Mouse (Mus musculus) large intestine, adult 2 months (tissue): ENCODE measurements around the gene Psme3. TPM values are rescaled to one million over a fixed set of nuclear protein-coding genes. Genes with fewer than 3 reads are reported as not detected.

Experiments
- DNase-seq: peaks from one replicate; pipeline ENCODE4 v3.0.0-alpha.2; 2012; ENCODE audit warnings: low read depth, low spot score
- WGBS: fragments of 180-500 bp; shearing (Covaris S2); methylation state at CpG from one replicate; pipeline ENCODE4 v1.1.7; 2018; 5-methylcytosine and 5-hydroxymethylcytosine counted together
- polyA plus RNA-seq: library from polyadenylated mRNA; depleted of rRNA; stranded (reverse); fragments of >200 nt; gene quantifications from 2 replicates; pipeline ENCODE4 v1.2.3, GENCODE M21; 2012; rRNA removed

Psme3 gene
- polyA plus RNA-seq, 1 experiment = 52.4 TPM

- 66% methylated on average over 7 of the region's 7 CpGs for WGBS
- no peak for DNase-seq
Measured at GRCm38 (mm10) chr11:101348774-101349173, 32.8 kb downstream of the Psme3 start.

DNA sequence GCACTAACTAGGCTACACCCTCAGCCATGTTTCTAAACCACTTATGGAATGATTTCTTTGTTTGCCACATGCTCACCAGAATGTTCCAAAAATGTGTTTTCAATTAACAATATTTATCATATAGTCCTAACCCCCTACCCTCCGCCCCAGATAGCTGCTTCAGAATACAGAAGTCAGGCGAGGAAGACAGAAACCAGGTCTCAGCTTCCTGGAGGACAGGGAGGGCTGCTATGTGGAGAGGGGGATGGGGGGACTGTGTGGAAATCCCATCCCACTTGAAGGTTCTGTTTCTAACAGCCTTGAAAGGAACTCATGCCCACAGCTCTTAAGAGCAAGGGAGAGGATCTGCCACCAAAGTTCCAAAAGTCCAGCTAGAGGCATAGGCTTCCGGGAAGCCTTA, 33.2 kb downstream of the Psme3 start:
- 83% methylated on average over 3 of the region's 3 CpGs for WGBS
- DNase-seq = no peak

DNA sequence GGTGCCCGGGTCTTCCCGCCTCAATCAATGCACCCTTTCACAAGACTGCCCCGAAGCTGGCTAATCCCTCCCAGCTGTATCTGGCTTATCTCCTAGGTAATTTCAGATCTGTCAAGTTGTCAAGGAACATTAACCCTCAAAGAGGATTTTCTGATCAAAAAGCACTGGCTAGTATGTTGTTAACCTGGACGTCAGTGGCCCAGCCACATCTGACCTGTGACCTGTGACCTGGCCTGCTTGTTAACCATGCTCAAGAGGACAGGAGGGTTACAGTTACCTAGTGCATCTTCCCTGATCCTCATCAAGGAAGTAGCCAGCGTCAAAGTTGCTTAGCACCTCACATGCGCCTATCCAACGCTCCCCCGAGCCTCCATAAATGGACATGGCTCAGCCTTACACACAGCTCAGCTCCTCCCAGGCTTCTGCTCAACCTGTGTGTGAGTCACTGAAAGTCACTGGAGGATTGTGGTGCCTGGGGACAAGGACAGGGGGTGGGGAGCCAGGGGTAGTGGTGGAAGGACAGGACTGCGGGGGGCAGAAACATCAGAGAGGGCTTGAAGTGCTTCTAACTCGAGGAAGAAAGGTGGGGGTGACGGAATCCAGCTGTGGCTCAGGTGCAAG, 35.2 kb downstream of the Psme3 start:
- DNase-seq = no peak
- 46% methylated on average over 11 of the region's 11 CpGs for WGBS

- WGBS = 49% methylated on average over 3 of the region's 3 CpGs
- DNase-seq = no peak
Measured at GRCm38 (mm10) chr11:101351721-101352111, 35.7 kb downstream of the Psme3 start.

DNA sequence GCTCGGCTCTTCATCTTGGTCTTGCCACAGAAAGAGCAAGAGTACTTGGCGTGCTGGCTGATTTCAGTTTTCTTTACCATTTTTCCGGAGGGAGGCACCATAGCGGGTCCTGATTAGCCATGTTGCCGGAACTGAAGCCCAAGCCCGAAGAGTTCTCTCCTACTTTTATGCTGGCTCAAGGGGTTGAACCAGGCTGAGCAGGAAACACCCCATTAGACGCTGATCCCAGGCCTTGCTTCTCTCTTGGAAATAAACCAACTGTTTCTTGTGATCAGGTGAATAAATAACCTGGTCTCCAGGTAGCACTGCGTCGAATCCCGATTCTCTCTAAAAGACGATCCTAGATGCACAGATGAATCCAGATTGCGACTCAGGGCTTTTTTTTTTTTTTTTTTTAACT, 37.4 kb downstream of the Psme3 start:
- no peak for DNase-seq
- 87% methylated on average over 12 of the region's 12 CpGs for WGBS

DNA sequence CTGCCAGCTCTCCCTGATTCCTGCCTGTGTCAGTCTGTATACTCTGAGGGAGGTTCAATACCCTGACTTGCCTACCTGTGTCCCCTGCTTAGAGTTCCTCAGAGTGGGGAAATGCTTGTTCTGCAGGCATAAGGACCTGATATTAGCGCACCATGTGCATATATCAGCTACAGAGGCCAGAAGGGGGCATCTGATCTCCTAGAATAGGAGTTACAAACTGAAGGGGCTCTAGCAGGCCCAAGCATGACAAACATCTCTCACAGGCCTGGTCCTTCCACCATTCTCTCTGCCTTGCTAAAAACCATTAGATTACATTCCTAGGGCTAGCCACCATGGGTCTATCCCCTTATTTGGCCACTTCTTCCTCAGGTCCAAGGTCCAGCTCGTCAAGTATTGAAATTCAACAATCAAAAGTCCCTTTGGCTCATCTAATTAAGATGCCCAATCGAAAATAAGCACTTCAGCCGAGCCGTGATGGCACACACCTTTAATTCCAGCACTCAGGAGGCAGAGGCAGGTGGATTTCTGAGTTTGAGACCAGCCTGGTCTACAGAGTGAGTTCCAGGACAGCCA, 38.5 kb downstream of the Psme3 start:
- DNase-seq = no peak
- 78% methylated on average over 5 of the region's 5 CpGs for WGBS

DNA sequence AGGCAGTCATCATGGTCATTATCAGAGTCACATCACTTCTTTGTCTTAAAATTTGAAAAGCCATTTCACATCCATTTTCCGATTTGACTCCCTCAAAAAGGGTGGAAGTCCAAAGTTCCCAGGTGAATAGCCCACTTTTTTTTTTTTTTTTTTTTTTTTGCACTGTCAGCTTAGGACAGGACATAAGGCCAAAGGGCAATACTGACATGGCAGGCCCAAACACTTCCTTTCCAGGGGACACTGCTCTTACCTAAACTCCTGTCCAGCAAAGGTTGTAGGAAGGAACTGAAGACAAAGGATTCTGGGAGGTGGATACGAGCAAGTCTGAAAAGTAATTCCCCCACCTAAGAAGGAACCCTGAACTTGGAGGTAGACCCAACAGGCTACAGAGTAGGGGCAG, 39.9 kb downstream of the Psme3 start:
- WGBS = 78% methylated on average over 2 of the region's 2 CpGs
- DNase-seq = no peak

DNA sequence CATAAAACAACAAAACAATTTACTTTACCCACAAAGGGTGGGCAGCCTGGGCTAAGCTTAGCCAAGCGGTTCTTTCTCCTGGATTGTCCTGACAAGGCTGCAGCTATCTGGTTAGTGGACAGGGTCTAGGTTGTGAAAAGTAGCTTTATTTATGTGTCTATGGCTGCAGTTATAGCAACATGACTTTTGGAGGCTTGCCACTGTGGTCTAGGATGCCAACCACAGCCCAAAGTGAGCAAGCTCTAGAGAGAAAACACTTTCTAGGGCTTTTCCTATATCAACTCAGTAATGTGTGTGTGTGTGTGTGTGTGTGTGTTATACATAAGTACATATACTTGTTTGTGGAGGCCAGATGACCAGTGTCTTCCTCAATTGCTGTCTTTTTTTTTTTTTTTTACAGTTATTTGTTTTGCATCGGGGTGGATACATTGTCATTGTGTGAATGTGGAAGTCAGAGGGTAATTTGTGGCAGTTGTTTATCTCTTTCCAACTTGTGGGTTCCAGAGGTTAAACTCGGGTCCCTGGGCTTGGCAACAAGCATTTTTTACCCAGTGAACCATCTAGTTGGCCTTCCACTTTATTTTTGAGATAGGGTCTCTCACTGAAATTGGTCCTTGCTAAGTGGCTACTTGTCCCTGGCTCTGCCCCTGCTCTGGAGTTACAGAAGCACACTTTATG, 41.6 kb downstream of the Psme3 start:
- 41% methylated on average over 3 of the region's 3 CpGs for WGBS
- DNase-seq = no peak

DNA sequence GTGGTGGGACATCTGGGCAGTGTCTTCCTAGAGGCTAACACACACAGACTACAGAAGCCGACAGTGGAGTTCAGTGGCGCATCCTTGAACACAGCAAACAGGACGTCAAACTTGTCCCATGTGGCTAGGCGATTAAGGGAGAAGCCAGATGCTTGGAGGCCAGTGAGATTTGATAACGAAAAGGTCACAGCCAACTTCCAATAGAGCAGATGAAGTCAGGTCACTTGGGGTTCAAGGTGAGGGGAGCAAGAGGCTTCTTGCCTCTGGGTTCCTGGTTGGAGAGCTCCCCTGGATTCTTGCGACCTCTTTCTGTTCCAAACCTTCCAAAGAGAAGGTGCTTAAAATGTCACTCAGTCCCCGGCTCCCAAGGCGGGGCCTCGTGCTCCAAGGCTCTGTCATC, 43.8 kb downstream of the Psme3 start:
- no peak for DNase-seq
- 66% methylated on average over 9 of the region's 9 CpGs for WGBS

GRCm38 (mm10) chr11:101360651-101361113, 44.7 kb downstream of the Psme3 start:
- WGBS = 25% methylated on average over 3 of the region's 3 CpGs
- DNase-seq = no peak

- DNase-seq = no peak
- 75% methylated on average over 5 of the region's 5 CpGs for WGBS
Measured at GRCm38 (mm10) chr11:101364531-101364931, 48.5 kb downstream of the Psme3 start.

GRCm38 (mm10) chr11:101367326-101367935, 51.4 kb downstream of the Psme3 start, which contains the start of gene G6pc:
G6pc (plus strand) TSS chr11:101367561.
- DNase-seq = no peak
- whole genome bisulfite sequencing = 58% methylated on average over 8 of the region's 8 CpGs

GRCm38 (mm10) chr11:101370141-101370540, 54.1 kb downstream of the Psme3 start:
- WGBS = 75% methylated on average over 5 of the region's 5 CpGs
- DNase-seq = no peak

Other genes with a start within 250 kb of the Psme3 start
- gene Naglu, start 246.2 kb upstream of the Psme3 start, polyA plus RNA-seq = 12.9 and 13.6 TPM in 2 replicates
- 0.26 and 0.29 TPM in 2 replicates for gene Hsd17b1, start 237.8 kb upstream of the Psme3 start, polyA plus RNA-seq
- gene Coasy, start 233.6 kb upstream of the Psme3 start, polyA plus RNA-seq = 38.1 and 46.5 TPM in 2 replicates
- gene Mlx, start 228.9 kb upstream of the Psme3 start, polyA plus RNA-seq = 144 and 164 TPM in 2 replicates
- gene Psmc3ip, start 220.8 kb upstream of the Psme3 start, polyA plus RNA-seq = 1.3 and 1.7 TPM in 2 replicates
- 53.7 and 67.9 TPM in 2 replicates for gene Retreg3, start 196.3 kb upstream of the Psme3 start, polyA plus RNA-seq
- 14.4 and 17.8 TPM in 2 replicates for gene Tubg1, start 196.3 kb upstream of the Psme3 start, polyA plus RNA-seq
- 1.8 and 2.3 TPM in 2 replicates for gene Tubg2, start 160.3 kb upstream of the Psme3 start, polyA plus RNA-seq
- gene Cntnap1, start 145.7 kb upstream of the Psme3 start, polyA plus RNA-seq = 2.4 and 2.6 TPM in 2 replicates
- gene Plekhh3, start 144.9 kb upstream of the Psme3 start, polyA plus RNA-seq = 22.9 and 31.4 TPM in 2 replicates
- 9.2 and 16.9 TPM in 2 replicates for gene Ccr10, start 140.8 kb upstream of the Psme3 start, polyA plus RNA-seq
- 22.1 and 30.6 TPM in 2 replicates for gene Ezh1, start 89.8 kb upstream of the Psme3 start, polyA plus RNA-seq
- gene Ramp2, start 70.2 kb upstream of the Psme3 start, polyA plus RNA-seq = 38.9 and 40.8 TPM in 2 replicates
- 80.6 and 82.2 TPM in 2 replicates for gene Vps25, start 62.5 kb upstream of the Psme3 start, polyA plus RNA-seq
- gene Wnk4, start 55.6 kb upstream of the Psme3 start, polyA plus RNA-seq = 4.5 and 5.1 TPM in 2 replicates
- 0.21 and 0.37 TPM in 2 replicates for gene Cntd1, start 37.2 kb upstream of the Psme3 start, polyA plus RNA-seq
- gene Coa3, start 37.1 kb upstream of the Psme3 start, polyA plus RNA-seq = 336 and 344 TPM in 2 replicates
- gene Becn1, start 13.9 kb upstream of the Psme3 start, polyA plus RNA-seq = 59.8 and 107 TPM in 2 replicates
- gene Aoc2, start 8.8 kb downstream of the Psme3 start, polyA plus RNA-seq = 4.3 and 6.9 TPM in 2 replicates
- 10.9 and 16.1 TPM in 2 replicates for gene Aoc3, start 14.4 kb downstream of the Psme3 start, polyA plus RNA-seq
- 5.1 and 20.6 TPM in 2 replicates for gene G6pc, start 51.3 kb downstream of the Psme3 start, polyA plus RNA-seq
- 17.0 and 17.9 TPM in 2 replicates for gene Aarsd1, start 101.4 kb downstream of the Psme3 start, polyA plus RNA-seq
- 0.32 and 0.41 TPM in 2 replicates for gene Gm27029, start 108.6 kb downstream of the Psme3 start, polyA plus RNA-seq
- gene Rundc1, start 108.9 kb downstream of the Psme3 start, polyA plus RNA-seq = 19.7 and 23.6 TPM in 2 replicates
- 1.8 and 3.2 TPM in 2 replicates for gene Ptges3l, start 109.1 kb downstream of the Psme3 start, polyA plus RNA-seq
- 386 and 502 TPM in 2 replicates for gene Rpl27, start 126.1 kb downstream of the Psme3 start, polyA plus RNA-seq
- 96.2 and 146 TPM in 2 replicates for gene Ifi35, start 132.2 kb downstream of the Psme3 start, polyA plus RNA-seq
- gene Rnd2, start 148.8 kb downstream of the Psme3 start, polyA plus RNA-seq = 13.4 and 20.2 TPM in 2 replicates
- 90.6 and 140 TPM in 2 replicates for gene Vat1, start 150.0 kb downstream of the Psme3 start, polyA plus RNA-seq
- 1.3 and 2.1 TPM in 2 replicates for gene Brca1, start 235.7 kb downstream of the Psme3 start, polyA plus RNA-seq
- gene Nbr1, start 235.9 kb downstream of the Psme3 start, polyA plus RNA-seq = 58.9 and 105 TPM in 2 replicates